Mouse (Mus musculus): ENCODE data around the gene Igf2bp3.

DNA sequence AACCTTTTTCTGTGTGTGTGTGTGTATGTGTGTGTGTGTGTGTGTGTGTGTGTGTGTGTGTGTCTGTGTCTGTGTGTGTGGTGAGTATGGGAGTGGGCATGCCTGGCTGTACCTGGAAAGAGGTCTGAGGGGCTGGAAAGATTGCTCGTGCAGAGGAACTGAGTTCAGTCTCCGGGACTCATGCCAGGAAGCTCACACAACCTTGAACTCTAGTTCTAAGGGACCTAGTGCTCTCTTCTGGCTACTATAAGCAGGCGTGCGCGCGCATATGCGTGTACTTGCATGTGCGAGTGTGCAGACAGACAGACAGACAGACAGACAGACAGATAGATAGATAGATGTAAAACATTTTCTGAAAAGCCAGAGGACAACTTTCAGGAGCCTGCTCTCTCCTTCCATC lies 98.5 kb downstream of the Igf2bp3 start:
- TF ChIP-seq POLR2A (IDR thresholded peaks at IDR 0.05; ENCODE audit: low read depth, low read length) (no peak), CTCF (IDR thresholded peaks at IDR 0.05; ENCODE audit: extremely low read depth, insufficient read length, insufficient replicate concordance, low read depth, low read length) (no peak)
